Mouse (Mus musculus): ENCODE measurements around the gene Cd4. TPM values are rescaled to one million over a fixed set of nuclear protein-coding genes. Genes with fewer than 3 reads are reported as not detected.
A peak's percentile ranks its signal among the peaks of the same experiment; 100 is the strongest.

Gene Cd4
- 0.21 TPM in 1 of 2 replicates, not detected in the other for polyA plus RNA-seq (2015; fragmentation: Nextera tagmentation; extraction: Ambion mirVana)

GRCm38 (mm10) chr6:124887986-124888385, at the start of gene Cd4:
TSS of gene Cd4 (minus strand) at chr6:124888221.
- H3K4me1 ChIP-seq (replicated peaks): peaks cover 9% of the 10 kb centered on the region
- WGBS: 90% methylated on average over 9 of the region's 9 CpGs

GRCm38 (mm10) chr6:124937493-124937892, 49.5 kb upstream of the Cd4 start:
- H3K9me3 ChIP-seq: no peaks in the 10 kb centered on the region
- H3K4me1 ChIP-seq (replicated peaks): peaks cover 21% of the 10 kb centered on the region
- no peak overlapping the region for H3K4me3 ChIP-seq
- H3K9ac ChIP-seq: no peak overlapping the region
- 87% methylated on average over 2 of the region's 2 CpGs for WGBS
- H3K27ac ChIP-seq (replicated peaks): no peak overlapping the region
- H3K4me2 ChIP-seq: no peak overlapping the region
- H3K27me3 ChIP-seq: no peaks in the 10 kb centered on the region
- no peak for ATAC-seq (ENCODE audit: low read depth)
- peaks cover 63% of the 10 kb centered on the region for H3K36me3 ChIP-seq

More at GRCm38 (mm10) chr6:124887986-124888385, at the start of gene Cd4:
- H3K4me2 ChIP-seq: no peak within 1 kb of the TSS
- H3K36me3 ChIP-seq: no peaks in the 10 kb centered on the region
- no peak within 1 kb of the TSS for H3K4me3 ChIP-seq
- H3K9me3 ChIP-seq: no peaks in the 10 kb centered on the region
- no peak within 1 kb of the TSS for H3K27ac ChIP-seq (replicated peaks)
- H3K27me3 ChIP-seq: no peaks in the 10 kb centered on the region
- H3K9ac ChIP-seq: no peak within 1 kb of the TSS
- ATAC-seq (ENCODE audit: low read depth): no peak

DNA sequence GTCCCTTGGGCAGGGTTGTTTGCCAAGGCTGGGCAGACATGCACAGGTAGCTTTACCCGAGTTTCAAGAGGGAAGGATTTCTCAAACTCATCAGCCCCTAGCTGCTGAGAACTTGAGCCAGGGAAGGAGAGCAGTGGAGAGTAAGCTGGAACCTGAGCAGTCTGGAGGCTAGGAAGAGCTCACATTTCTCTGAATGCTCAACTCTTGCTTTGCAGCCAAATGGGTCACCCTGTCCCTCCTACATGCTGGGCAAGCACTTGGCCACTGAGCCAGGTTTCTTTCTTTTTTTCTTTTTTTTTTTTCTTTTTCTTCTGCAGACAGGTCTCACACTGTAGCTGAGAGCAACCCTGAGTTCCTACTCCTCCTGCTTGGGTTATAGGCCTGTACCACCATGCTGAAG, 48.7 kb upstream of the Cd4 start:
- peaks cover 63% of the 10 kb centered on the region for H3K36me3 ChIP-seq
- H3K9ac ChIP-seq: no peak overlapping the region
- H3K4me3 ChIP-seq: no peak overlapping the region
- peaks cover 28% of the 10 kb centered on the region for H3K4me1 ChIP-seq (replicated peaks)
- ATAC-seq (ENCODE audit: low read depth): no peak
- no peaks in the 10 kb centered on the region for H3K9me3 ChIP-seq
- 95% methylated on average over 1 of the region's 1 CpGs for WGBS
- H3K27ac ChIP-seq (replicated peaks): no peak overlapping the region
- no peak overlapping the region for H3K4me2 ChIP-seq
- no peaks in the 10 kb centered on the region for H3K27me3 ChIP-seq

GRCm38 (mm10) chr6:124934670-124935069, 46.6 kb upstream of the Cd4 start:
- H3K4me2 ChIP-seq: no peak overlapping the region
- H3K9ac ChIP-seq: no peak overlapping the region
- 93% methylated on average over 7 of the region's 7 CpGs for WGBS
- no peak overlapping the region for H3K27ac ChIP-seq (replicated peaks)
- no peaks in the 10 kb centered on the region for H3K9me3 ChIP-seq
- no peak overlapping the region for H3K4me3 ChIP-seq
- H3K4me1 ChIP-seq (replicated peaks): peaks cover 36% of the 10 kb centered on the region
- no peak for ATAC-seq (ENCODE audit: low read depth)
- H3K27me3 ChIP-seq: no peaks in the 10 kb centered on the region
- H3K36me3 ChIP-seq: peaks cover 63% of the 10 kb centered on the region

DNA sequence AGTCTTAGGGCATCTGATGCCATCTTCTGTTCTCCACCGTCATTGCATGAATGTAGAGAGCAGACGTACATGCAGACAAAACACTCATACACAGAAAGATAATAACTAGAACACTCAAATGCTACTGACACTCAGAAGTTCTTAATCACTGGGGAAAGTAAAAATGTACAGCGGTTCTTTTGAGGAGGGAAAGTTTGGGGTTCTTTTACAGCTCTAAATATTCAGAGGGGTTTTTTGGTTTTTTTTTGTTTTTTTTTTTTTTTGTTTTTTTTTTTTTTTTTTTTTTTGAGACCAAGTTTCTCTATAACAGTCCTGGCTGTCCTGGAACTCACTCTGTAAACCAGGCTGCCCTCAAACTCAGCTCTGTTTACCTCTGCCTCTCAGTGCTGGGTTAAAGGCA, 45.1 kb upstream of the Cd4 start:
- H3K4me1 ChIP-seq (replicated peaks): peaks cover 39% of the 10 kb centered on the region
- no peaks in the 10 kb centered on the region for H3K27me3 ChIP-seq
- H3K9ac ChIP-seq: no peak overlapping the region
- H3K27ac ChIP-seq (replicated peaks): no peak overlapping the region
- peaks cover 50% of the 10 kb centered on the region for H3K36me3 ChIP-seq
- 96% methylated on average over 3 of the region's 3 CpGs for WGBS
- peak overlapping the region; percentile 95; the same call in 1 of the 2 replicates for H3K4me3 ChIP-seq
- ATAC-seq (ENCODE audit: low read depth): no peak
- no peaks in the 10 kb centered on the region for H3K9me3 ChIP-seq
- peak overlapping the region; percentile 82; the same call in 1 of the 2 replicates for H3K4me2 ChIP-seq

DNA sequence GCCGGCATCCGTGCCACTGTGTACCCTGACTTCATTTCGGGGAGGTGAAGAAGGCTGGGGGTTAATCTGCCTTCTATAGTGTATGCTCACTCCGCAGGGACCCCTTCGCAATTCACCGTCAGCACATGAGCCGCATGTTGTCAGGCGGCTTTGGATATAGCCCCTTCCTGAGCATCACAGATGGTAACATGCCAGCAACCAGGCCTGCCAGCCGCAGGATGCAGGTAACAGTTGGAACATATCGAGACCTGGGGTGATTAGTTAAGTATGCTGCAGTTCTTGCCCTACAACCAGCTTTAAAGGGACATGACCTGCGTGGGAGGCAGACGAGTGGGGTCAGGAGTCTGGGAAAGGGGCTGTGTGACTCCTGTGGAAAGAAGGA, 44.3 kb upstream of the Cd4 start:
- Histone ChIP-seq H3K4me1 (replicated peaks) (peaks cover 39% of the 10 kb centered on the region), H3K27me3 (no peaks in the 10 kb centered on the region), H3K36me3 (peaks cover 41% of the 10 kb centered on the region), H3K9ac (peak overlapping the region; percentile 99), H3K27ac (replicated peaks) (peak overlapping the region; percentile 97), H3K4me3 (peak overlapping the region; percentile 95), H3K9me3 (no peaks in the 10 kb centered on the region), H3K4me2 (peak overlapping the region; percentile 82)
- WGBS: 50% methylated on average over 12 of the region's 12 CpGs
- no peak for ATAC-seq (ENCODE audit: low read depth)

DNA sequence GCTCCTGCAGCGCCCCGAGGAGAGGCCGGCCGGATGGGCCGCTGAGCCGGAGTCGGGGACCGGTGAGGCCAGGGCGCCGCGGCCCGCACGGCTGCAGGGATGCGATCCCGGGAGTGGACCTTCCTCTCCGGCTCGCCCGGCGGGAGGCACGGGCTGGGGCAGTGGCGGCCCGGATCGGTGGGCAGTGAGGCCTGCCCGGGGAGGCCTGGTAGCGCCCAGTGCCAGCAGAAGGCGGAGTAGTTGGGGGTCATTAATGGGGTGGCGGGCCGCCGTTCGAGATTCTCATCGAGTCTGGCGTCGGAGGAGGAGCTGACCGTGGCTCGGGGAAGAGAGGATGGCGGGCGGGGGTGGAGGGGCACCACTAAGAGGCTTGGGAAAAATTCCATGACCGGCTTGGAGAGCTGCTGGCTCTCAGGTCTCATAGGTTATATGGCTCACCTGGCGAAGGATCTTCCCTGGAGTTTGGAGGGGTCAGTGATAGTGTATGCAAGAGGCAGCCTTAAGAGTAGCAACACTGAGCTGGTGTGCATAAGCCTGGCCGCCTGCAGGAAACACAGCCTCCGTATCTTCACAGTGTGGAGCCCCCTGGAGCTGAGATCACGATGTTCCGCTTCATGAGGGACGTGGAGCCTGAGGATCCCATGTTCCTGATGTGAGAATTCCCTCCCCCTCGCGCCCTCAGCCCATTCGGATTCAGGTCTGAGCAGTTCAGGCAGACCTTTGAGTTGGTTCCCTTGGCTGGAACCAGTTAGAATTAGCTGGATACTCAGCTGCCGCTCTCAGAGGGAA, 43.7 kb upstream of the Cd4 start:
- H3K9me3 ChIP-seq: no peaks in the 10 kb centered on the region
- peak overlapping the region; percentile 82 for H3K4me2 ChIP-seq
- peak; percentile 34 for ATAC-seq (ENCODE audit: low read depth)
- 1% methylated on average over 45 of the region's 48 CpGs for WGBS
- no peaks in the 10 kb centered on the region for H3K27me3 ChIP-seq
- H3K27ac ChIP-seq (replicated peaks): peak overlapping the region; percentile 97
- H3K9ac ChIP-seq: peak overlapping the region; percentile 99
- peaks cover 36% of the 10 kb centered on the region for H3K36me3 ChIP-seq
- peaks cover 39% of the 10 kb centered on the region for H3K4me1 ChIP-seq (replicated peaks)
- peak overlapping the region; percentile 95 for H3K4me3 ChIP-seq

DNA sequence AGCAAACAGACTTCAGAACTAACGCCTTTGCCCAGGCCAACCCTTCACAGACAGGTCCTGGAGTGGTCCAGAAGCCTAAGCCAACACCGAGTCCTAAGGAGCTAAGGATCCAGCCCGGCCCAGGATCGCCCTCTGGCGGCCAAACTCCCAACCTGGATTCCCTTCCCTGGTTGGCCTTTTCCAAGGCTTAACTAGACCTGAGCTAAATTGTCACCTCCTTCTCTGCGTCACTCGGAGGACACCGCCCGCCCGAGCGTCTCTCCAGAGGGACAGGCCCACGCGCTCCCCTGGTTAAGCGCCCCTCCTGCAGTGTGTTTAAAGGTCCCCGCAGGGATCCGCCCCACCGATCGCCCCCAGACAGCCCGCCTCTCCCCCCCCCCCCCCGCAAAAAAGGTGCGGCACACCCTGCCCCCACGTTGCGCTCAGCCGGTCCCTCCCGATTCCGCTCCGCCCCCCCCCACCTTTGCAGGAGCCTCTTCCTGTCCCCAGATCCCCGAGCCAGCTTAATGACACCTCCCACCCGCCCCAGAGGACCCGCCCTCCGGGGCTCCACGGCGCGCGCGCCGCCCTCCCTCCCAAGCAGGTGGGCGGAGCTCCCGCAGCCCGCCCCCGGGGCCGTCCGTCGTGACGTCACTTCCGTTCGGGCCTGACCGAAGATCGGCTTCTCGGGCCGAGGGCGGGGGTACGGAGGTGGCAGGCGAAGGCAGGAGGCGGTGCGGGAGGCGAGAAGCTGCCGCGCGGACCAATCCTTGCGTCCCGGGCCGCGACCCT, 42.9 kb upstream of the Cd4 start, which contains the start of gene Mlf2:
Gene Mlf2, plus strand, starts transcription at position 633 of the 771 bp plus-strand sequence.
- H3K9me3 ChIP-seq: no peaks in the 10 kb centered on the region
- peak within 1 kb of the TSS; percentile 82 for H3K4me2 ChIP-seq
- H3K36me3 ChIP-seq: peaks cover 28% of the 10 kb centered on the region
- WGBS: under 1% methylated on average over 54 of the region's 64 CpGs
- ATAC-seq (ENCODE audit: low read depth): peak; percentile 95
- peak within 1 kb of the TSS; percentile 99 for H3K9ac ChIP-seq
- no peaks in the 10 kb centered on the region for H3K27me3 ChIP-seq
- H3K4me1 ChIP-seq (replicated peaks): peaks cover 40% of the 10 kb centered on the region
- H3K4me3 ChIP-seq: peak within 1 kb of the TSS; percentile 95
- H3K27ac ChIP-seq (replicated peaks): peak within 1 kb of the TSS; percentile 97

DNA sequence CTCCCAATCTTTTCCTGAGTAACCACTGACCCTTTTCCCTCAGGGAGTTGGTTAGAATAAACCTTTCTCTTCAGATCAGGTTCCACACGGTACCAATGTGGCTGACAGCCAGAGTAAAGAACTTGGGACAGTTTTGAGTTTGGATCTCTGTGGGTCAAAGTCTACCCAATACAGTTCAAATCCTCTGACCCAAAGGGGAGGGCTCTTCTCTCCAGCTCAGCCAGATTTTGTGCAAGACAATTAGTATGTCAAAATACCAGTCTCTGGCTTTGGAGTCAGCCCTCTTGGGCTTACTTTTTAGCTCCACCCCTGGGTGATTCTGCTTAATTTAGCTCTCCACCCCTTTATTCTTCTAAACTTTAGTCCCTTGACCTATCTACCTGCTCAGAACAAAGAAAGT, 42.2 kb upstream of the Cd4 start:
- Histone ChIP-seq H3K36me3 (peaks cover 21% of the 10 kb centered on the region), H3K4me2 (peak overlapping the region; percentile 82), H3K9ac (peak overlapping the region; percentile 99), H3K4me3 (peak overlapping the region; percentile 95), H3K9me3 (no peaks in the 10 kb centered on the region), H3K27me3 (no peaks in the 10 kb centered on the region), H3K4me1 (replicated peaks) (peaks cover 47% of the 10 kb centered on the region), H3K27ac (replicated peaks) (peak overlapping the region; percentile 97)
- 52% methylated on average over 1 of the region's 1 CpGs for WGBS
- no peak for ATAC-seq (ENCODE audit: low read depth)

GRCm38 (mm10) chr6:124925941-124926340, 37.9 kb upstream of the Cd4 start:
- Histone ChIP-seq H3K4me2 (no peak overlapping the region), H3K4me3 (no peak overlapping the region), H3K36me3 (no peaks in the 10 kb centered on the region), H3K27me3 (no peaks in the 10 kb centered on the region), H3K27ac (replicated peaks) (peak overlapping the region; percentile 54; the same call in 1 of the 2 replicates), H3K9me3 (no peaks in the 10 kb centered on the region), H3K9ac (no peak overlapping the region), H3K4me1 (replicated peaks) (peaks cover 34% of the 10 kb centered on the region)
- no peak for ATAC-seq (ENCODE audit: low read depth)
- 57% methylated on average over 5 of the region's 5 CpGs for WGBS

DNA sequence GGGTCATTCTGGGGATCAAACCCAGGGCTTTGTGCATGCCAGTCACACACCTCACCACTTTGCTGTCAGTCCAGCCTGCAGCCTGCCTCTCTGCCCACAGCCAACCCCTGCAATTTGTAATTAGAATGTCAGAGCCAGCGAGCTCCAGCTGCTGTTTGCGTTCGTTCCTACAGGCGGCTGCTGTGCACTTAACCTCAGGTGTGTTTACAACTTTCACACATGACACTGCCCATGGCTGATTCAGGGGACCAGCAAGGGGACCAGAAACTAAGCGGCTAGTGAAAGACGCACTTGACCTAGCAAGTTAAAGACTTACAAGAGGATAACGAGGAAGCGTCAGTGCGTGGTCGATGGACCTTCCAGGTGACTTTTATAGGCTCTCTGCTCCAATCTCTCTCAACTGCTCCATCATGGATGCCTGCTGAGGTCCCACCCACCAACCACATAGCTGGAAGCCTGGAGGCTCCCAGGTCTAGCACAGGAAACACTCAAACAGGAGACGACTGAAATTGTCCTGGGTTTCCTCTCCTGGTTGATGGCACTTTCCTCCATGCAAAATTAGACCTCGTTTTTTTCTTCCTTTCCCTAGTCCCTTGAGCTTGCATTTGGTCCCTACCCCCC, 37.3 kb upstream of the Cd4 start:
- H3K4me1 ChIP-seq (replicated peaks): peaks cover 37% of the 10 kb centered on the region
- WGBS: 35% methylated on average over 12 of the region's 12 CpGs
- no peak overlapping the region for H3K4me2 ChIP-seq
- no peaks in the 10 kb centered on the region for H3K36me3 ChIP-seq
- no peak overlapping the region for H3K27ac ChIP-seq (replicated peaks)
- no peak for ATAC-seq (ENCODE audit: low read depth)
- no peaks in the 10 kb centered on the region for H3K27me3 ChIP-seq
- no peaks in the 10 kb centered on the region for H3K9me3 ChIP-seq
- H3K9ac ChIP-seq: no peak overlapping the region
- H3K4me3 ChIP-seq: no peak overlapping the region

DNA sequence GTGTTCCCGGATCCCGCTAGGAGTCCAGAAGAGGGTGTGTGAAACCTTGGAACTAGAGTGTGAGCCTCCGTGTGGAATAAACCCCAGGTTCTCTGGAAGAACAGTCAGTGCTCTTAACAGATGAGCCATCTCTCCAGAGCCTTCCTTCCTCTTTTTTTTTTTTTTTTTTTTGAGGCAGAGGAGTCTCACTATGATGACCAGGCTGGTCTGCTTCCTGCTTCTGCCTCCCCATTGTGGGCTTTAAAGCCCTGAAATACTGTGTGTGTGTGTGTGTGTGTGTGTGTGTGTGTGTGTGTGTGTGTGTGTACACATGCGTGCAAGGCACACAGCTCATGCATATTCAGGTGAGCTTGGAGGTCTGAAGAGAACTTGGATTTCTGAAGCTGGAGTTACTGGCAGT, 33.5 kb upstream of the Cd4 start:
- Histone ChIP-seq H3K27me3 (no peaks in the 10 kb centered on the region), H3K9me3 (no peaks in the 10 kb centered on the region), H3K4me1 (replicated peaks) (peaks cover 48% of the 10 kb centered on the region), H3K4me2 (no peak overlapping the region), H3K9ac (0 out of 2 replicates have a peak overlapping the region, but pooled peaks have one; percentile 17), H3K36me3 (no peaks in the 10 kb centered on the region), H3K27ac (replicated peaks) (peak overlapping the region; percentile 100), H3K4me3 (no peak overlapping the region)
- no peak for ATAC-seq (ENCODE audit: low read depth)
- WGBS: 65% methylated on average over 4 of the region's 4 CpGs
